Mouse (Mus musculus) layer of hippocampus, adult 8-10 months (tissue): ENCODE measurements around the gene Med27. TPM values are rescaled to one million over a fixed set of nuclear protein-coding genes. Genes with fewer than 3 reads are reported as not detected.

Experiments used
- DNase-seq, 2 experiments: peaks; one replicate each; pipeline ENCODE4 v3.0.0; 2022; ENCODE audit warnings: low spot score in 2 of 2
- total RNA-seq, 4 experiments: library from RNA; stranded (reverse); gene quantifications; 2 replicates each; pipeline ENCODE4 v1.2.4; 2022

Med27 gene
- total RNA-seq, 4 experiments from 2014 or later: 45.1 to 52.5 (median 49.0) TPM

- DNase-seq: no peak
Observed at GRCm38 (mm10) chr2:29436376-29436775, 89.8 kb downstream of the Med27 start.

- no peak for DNase-seq
Observed at GRCm38 (mm10) chr2:29437111-29437510, 90.5 kb downstream of the Med27 start.

DNA sequence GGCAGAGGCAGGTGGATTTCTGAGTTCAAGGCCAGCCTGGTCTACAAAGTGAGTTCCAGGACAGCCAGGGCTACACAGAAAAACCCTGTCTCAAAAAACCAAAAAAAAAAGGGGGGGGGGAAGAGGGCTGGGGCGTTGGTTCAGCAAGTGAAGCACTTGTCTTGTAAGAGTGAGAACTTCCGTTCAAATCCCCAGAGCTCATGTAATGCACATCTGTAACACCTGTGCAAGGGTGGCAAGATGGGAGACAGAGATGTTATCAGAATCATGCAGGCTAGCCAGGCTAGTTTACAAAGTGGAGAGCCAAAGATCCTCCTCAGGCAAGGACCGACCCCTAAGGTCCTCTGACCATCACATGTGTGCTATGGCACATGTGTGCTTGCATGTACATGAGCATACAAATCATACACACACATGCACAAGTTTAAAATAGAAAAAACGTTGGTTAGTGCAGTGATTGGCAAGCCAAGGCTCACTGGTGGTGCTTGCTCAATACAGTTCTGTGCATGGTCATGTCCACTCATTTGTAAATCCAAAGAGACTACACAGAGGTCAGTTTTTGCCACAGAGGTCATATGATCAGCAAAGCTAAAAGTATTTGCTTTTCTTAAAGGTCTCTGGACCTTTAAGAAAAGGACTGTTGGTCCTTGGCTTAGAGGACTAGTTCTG is 91.4 kb downstream of the Med27 start:
- no peak for DNase-seq

GRCm38 (mm10) chr2:29438530-29438862 is 91.9 kb downstream of the Med27 start:
- no peak for DNase-seq

- no peak for DNase-seq
Observed at GRCm38 (mm10) chr2:29438986-29439385, 92.4 kb downstream of the Med27 start.

- no peak for DNase-seq
Observed at GRCm38 (mm10) chr2:29439396-29439795, 92.8 kb downstream of the Med27 start.

GRCm38 (mm10) chr2:29439857-29440502 is 93.4 kb downstream of the Med27 start:
- DNase-seq: no peak

- no peak for DNase-seq
Observed at GRCm38 (mm10) chr2:29442275-29442674, 95.7 kb downstream of the Med27 start.

DNA sequence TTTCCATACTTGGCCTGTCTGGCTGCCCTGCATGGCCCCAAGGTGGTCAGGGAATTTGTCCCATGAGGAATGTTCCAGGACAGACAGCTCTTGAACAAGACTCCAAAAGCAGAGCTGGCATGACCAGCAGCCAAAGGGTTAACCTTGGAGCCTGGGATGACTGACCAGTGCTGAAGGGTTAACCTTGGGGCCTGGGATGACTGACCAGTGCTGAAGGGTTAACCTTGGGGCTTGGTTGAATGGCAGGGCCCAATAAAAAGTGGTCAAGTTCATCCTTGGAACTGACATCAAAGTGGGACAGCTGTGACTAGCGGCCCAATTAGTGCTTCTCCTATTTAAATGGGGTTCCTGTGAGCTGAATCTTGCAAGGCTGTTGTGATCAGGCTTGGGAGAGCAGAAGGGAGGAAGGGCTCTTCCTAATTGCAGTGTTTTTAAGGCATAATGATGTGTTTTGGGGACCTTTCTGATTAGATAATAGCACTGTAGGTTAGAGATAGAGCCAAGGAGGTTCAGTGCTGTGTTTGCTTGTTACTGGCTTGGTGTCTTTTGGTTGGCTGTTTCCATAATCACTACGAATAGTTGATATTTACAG is 97.1 kb downstream of the Med27 start:
- no peak for DNase-seq

GRCm38 (mm10) chr2:29448476-29449002 is 101.9 kb downstream of the Med27 start:
- DNase-seq: no peak

DNA sequence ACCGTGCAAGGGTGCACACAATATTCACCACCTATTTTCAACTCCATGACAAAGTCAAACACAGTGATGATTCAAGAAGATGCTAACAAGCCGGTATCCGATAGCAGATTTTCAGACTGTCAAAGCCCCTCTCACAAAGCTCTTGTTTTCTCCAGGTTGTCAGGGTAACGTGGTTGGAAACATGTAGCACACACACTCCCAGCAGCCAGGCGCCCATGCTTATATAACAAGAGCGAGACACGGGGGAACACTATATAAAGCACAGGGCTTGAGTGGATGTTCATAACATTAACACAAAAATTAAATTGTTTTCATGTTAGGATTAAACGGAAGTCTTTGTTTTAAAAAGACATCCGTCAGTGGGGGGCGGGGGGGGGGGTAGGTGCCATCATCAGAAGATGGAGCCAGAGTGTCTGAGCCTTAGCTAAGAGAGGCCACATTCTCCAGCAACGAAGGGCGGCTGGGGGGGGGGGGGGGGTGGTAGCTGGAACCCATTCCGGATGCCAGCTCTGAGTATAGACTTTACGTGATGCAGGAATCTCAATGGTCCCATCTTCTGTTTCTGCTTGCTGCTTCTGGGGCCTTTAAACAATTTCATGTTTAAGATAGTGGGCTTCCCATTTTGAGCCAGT is 104.9 kb downstream of the Med27 start:
- DNase-seq: peak; percentile 44 to 54

GRCm38 (mm10) chr2:29453376-29453775 is 106.8 kb downstream of the Med27 start:
- DNase-seq: no peak

GRCm38 (mm10) chr2:29456631-29457320 is 110.2 kb downstream of the Med27 start:
- no peak for DNase-seq

DNA sequence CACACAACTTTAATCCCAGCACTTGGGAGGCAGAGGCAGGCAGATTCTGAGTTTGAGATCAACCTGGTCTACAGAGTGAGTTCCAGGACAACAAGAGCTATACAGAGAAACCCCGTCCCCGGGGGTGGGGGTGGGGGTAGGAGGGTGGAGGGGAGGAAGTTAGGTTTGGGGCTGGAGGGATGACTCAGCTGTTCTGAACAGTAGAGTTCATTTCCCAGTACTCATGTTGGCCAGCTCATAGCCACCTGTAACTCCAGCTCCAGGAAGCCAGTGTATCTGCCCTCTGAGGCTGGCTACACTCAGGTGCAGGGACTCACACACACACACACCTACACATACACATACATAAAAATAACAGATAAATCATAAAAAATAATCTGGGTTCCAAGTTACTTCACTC is 111.1 kb downstream of the Med27 start:
- no peak for DNase-seq

- no peak for DNase-seq
Observed at GRCm38 (mm10) chr2:29458346-29458950, 111.8 kb downstream of the Med27 start.

DNA sequence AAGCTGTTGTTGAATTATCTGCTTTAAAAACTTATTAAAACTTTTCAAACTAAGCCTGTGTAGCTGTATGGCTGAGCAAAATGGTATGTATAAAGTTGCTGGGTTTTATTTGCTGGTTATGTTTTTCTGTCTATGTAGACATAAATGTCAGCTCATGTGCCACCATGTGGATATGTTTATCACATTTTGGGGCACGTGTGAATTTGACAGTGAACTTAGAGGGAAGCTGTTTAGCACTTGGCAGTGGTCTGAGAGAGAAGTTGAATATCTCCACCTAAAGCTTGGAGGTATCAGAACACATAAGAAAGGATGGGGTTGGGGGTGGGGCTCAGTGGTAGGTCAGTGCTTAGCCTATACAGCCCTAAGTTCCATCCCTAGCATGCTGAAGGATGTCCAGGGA is 113.0 kb downstream of the Med27 start:
- DNase-seq: no peak

- DNase-seq: no peak
Observed at GRCm38 (mm10) chr2:29461841-29462240, 115.2 kb downstream of the Med27 start.

DNA sequence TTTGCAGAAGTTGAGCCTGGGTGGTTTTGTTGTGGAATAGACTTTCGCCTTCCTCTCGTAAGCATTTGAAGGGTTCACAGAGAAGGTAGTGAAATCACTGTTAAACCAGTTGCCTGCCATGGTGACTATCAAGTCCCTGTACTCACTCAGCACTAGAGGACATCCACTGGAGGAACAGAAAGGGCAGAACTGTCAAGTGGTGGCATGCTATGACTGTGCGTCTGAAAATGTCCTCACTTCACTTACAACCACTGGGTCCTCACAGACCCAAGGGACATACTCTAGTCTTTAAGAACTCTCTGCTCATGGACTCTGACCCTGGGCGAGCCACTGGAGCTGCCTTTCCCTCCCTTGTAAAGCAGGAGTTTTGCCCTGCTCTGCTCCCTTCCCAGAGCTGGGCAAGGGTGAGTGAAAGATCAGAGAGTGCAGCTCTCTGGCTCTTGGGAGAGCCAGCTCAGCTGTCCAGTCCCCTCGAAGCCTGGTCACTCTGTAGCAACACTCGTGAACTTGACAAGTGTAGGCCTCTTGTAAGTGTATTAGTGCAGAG is 116.5 kb downstream of the Med27 start:
- DNase-seq: no peak

GRCm38 (mm10) chr2:29464851-29465648 is 118.4 kb downstream of the Med27 start:
- DNase-seq: peak; percentile 71 to 76

DNA sequence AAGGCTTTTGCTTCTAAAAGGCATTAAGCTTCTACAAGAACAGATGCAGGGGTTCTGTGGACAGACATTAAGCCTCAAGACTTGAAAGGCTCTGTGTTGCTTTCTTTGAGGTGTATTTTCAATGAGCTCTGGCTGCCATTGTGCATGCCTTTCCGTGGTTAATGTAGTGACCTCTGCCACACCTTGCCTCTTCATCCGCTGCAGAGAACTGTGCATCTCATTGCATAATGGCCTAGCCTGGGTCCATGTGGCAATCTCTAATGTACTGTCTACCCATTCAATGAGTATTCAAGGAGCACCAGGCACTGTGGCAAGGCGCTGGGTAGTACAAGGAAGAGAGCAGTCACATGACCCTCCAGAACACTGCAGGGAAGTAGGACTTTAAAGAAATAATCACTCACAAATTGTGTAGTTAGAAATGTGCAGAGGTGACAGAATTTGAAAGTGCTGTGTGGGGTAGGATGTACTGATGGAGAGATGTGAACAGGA is 119.1 kb downstream of the Med27 start:
- no peak for DNase-seq
